Mouse (Mus musculus) hindbrain, postnatal 0 days (tissue): ENCODE results near the gene Dhx16. TPM values are rescaled to one million over a fixed set of nuclear protein-coding genes. Genes with fewer than 3 reads are reported as not detected.

Experiments used
- ATAC-seq: fragments of 200-750 bp; cut with Nextera tagmentation; 2 replicates; pipeline ENCODE4 v1.8.0; 2017; ENCODE audit warnings: mild to moderate bottlenecking, moderate TSS enrichment, moderate library complexity
- DNase-seq: peaks from one replicate; pipeline ENCODE4 v3.0.0-alpha.2; 2015; ENCODE audit warnings: low spot score
- H3K27ac ChIP-seq: fragments of 300-500 bp; sonication (generic); 2 replicates; pipeline ENCODE4 v1.5.1; 2014; ENCODE audit warnings: mild to moderate bottlenecking
- H3K27me3 ChIP-seq: fragments of 300-500 bp; sonication (generic); 2 replicates; pipeline ENCODE4 v1.6.1; 2014; ENCODE audit warnings: low read length, mixed read lengths; ENCODE audit not compliant: insufficient read depth
- H3K36me3 ChIP-seq: fragments of 300-500 bp; sonication (generic); 2 replicates; pipeline ENCODE4 v1.6.1; 2014; ENCODE audit warnings: low read length, mixed read lengths; ENCODE audit not compliant: insufficient read depth
- H3K4me1 ChIP-seq: fragments of 300-500 bp; sonication (generic); 2 replicates; pipeline ENCODE4 v1.6.1; 2014; ENCODE audit warnings: antibody characterized with exemption, low read length, mixed read lengths; ENCODE audit not compliant: insufficient read depth
- H3K4me2 ChIP-seq: fragments of 300-500 bp; sonication (generic); 2 replicates; pipeline ENCODE4 v1.6.1; 2014; ENCODE audit warnings: low read depth, mild to moderate bottlenecking, low read length, moderate library complexity, mixed read lengths
- H3K4me3 ChIP-seq: fragments of 300-500 bp; sonication (generic); 2 replicates; pipeline ENCODE4 v1.5.1; 2014; ENCODE audit warnings: low read length
- H3K9ac ChIP-seq: fragments of 300-500 bp; sonication (generic); replicated peaks from 2 replicates; pipeline ENCODE4 v1.6.1; 2014; ENCODE audit warnings: mild to moderate bottlenecking, low read length, moderate library complexity, mixed read lengths
- H3K9me3 ChIP-seq: fragments of 300-500 bp; sonication (generic); 2 replicates; pipeline ENCODE4 v1.6.1; 2016; ENCODE audit warnings: low read length, mixed read lengths
- CTCF ChIP-seq: IDR thresholded peaks from 2 replicates; pipeline ENCODE4 v1.5.1; 2016; ENCODE audit warnings: antibody characterized with exemption, control low read depth, low read depth
- WGBS: fragments of 180-500 bp; shearing (Covaris S2); extraction: QIAGEN DNeasy Blood & Tissue Kit; methylation state at CpG from one replicate; pipeline ENCODE4 v1.1.7; 2014; 5-methylcytosine and 5-hydroxymethylcytosine counted together
- polyA plus RNA-seq: library from polyadenylated mRNA; unstranded; fragments of >200 nt; fragmentation: Nextera tagmentation; extraction: Ambion mirVana; gene quantifications from 2 replicates; pipeline ENCODE4 v1.2.1, GENCODE M21; 2015
- total RNA-seq: library from RNA; depleted of rRNA; stranded (reverse); fragments of >200 nt; gene quantifications from 2 replicates; pipeline ENCODE4 v1.2.3, GENCODE M21; 2014; rRNA removed

The Dhx16 gene
- total RNA-seq (31.3 and 33.2 TPM in 2 replicates), polyA plus RNA-seq (22.9 and 23.1 TPM in 2 replicates)

- Histone ChIP-seq H3K9me3 (no peaks in the 10 kb centered on the region), H3K27me3 (no peaks in the 10 kb centered on the region), H3K9ac (peak within 1 kb of the TSS; percentile 81), H3K4me3 (peak within 1 kb of the TSS; percentile 93), H3K4me1 (peaks cover 4% of the 10 kb centered on the region; the same call in 1 of the 2 replicates), H3K4me2 (peak within 1 kb of the TSS; percentile 83), H3K36me3 (peaks cover 28% of the 10 kb centered on the region), H3K27ac (peak within 1 kb of the TSS; percentile 77)
- WGBS = 6% methylated on average over 66 of the region's 66 CpGs
- TF ChIP-seq CTCF = peak; percentile 89
- ATAC-seq (peak; percentile 94), DNase-seq (peak; percentile 98)
Measured at GRCm38 (mm10) chr17:35879245-35880057, at the start of gene Dhx16. Gene Dhx16 (plus strand): TSS chr17:35879819.

- Histone ChIP-seq H3K9ac (no peak overlapping the region), H3K27ac (no peak overlapping the region), H3K4me3 (no peak overlapping the region), H3K9me3 (no peaks in the 10 kb centered on the region), H3K4me2 (no peak overlapping the region), H3K27me3 (no peaks in the 10 kb centered on the region), H3K4me1 (peaks cover 13% of the 10 kb centered on the region; the same call in 1 of the 2 replicates), H3K36me3 (peaks cover 28% of the 10 kb centered on the region)
- TF ChIP-seq CTCF = no peak
- 66% methylated on average over 8 of the region's 8 CpGs for WGBS
- peak; percentile 30 for DNase-seq
- no peak for ATAC-seq
Measured at GRCm38 (mm10) chr17:35832400-35833238, 47.0 kb upstream of the Dhx16 start.

GRCm38 (mm10) chr17:35833239-35833751 lies 46.3 kb upstream of the Dhx16 start:
- ATAC-seq = no peak
- H3K27me3 ChIP-seq = no peaks in the 10 kb centered on the region
- H3K4me1 ChIP-seq = peaks cover 13% of the 10 kb centered on the region; the same call in 1 of the 2 replicates
- no peaks in the 10 kb centered on the region for H3K9me3 ChIP-seq
- H3K9ac ChIP-seq = no peak overlapping the region
- H3K36me3 ChIP-seq = peaks cover 28% of the 10 kb centered on the region
- WGBS = 20% methylated on average over 5 of the region's 5 CpGs
- H3K27ac ChIP-seq = no peak overlapping the region
- peak; percentile 27 for DNase-seq
- no peak overlapping the region for H3K4me3 ChIP-seq
- H3K4me2 ChIP-seq = no peak overlapping the region
- TF ChIP-seq CTCF = no peak

- Histone ChIP-seq H3K9me3 (no peaks in the 10 kb centered on the region), H3K4me2 (no peak overlapping the region), H3K4me3 (no peak overlapping the region), H3K27ac (no peak overlapping the region), H3K27me3 (no peaks in the 10 kb centered on the region), H3K9ac (no peak overlapping the region), H3K36me3 (peaks cover 28% of the 10 kb centered on the region), H3K4me1 (peaks cover 13% of the 10 kb centered on the region; the same call in 1 of the 2 replicates)
- no peak for TF ChIP-seq CTCF
- ATAC-seq (no peak), DNase-seq (no peak)
- 55% methylated on average over 5 of the region's 5 CpGs for WGBS
Measured at GRCm38 (mm10) chr17:35833894-35834293, 45.7 kb upstream of the Dhx16 start.

GRCm38 (mm10) chr17:35834696-35835422 lies 44.8 kb upstream of the Dhx16 start:
- peaks cover 13% of the 10 kb centered on the region; the same call in 1 of the 2 replicates for H3K4me1 ChIP-seq
- peak; percentile 54 for DNase-seq
- 57% methylated on average over 26 of the region's 26 CpGs for WGBS
- H3K36me3 ChIP-seq = peaks cover 28% of the 10 kb centered on the region
- peak overlapping the region; percentile 88 for H3K4me2 ChIP-seq
- ATAC-seq = no peak
- H3K4me3 ChIP-seq = peak overlapping the region; percentile 82
- peak; percentile 45 for TF ChIP-seq CTCF
- H3K27ac ChIP-seq = no peak overlapping the region
- H3K27me3 ChIP-seq = no peaks in the 10 kb centered on the region
- no peaks in the 10 kb centered on the region for H3K9me3 ChIP-seq
- H3K9ac ChIP-seq = no peak overlapping the region
